Mouse (Mus musculus): Measurements from ENCODE around the gene Mid1. TPM values are rescaled to one million over a fixed set of nuclear protein-coding genes. Genes with fewer than 3 reads are reported as not detected.

The Mid1 gene
- polyA plus RNA-seq, 1 experiment from 2014 or later, result 11.4 TPM

DNA sequence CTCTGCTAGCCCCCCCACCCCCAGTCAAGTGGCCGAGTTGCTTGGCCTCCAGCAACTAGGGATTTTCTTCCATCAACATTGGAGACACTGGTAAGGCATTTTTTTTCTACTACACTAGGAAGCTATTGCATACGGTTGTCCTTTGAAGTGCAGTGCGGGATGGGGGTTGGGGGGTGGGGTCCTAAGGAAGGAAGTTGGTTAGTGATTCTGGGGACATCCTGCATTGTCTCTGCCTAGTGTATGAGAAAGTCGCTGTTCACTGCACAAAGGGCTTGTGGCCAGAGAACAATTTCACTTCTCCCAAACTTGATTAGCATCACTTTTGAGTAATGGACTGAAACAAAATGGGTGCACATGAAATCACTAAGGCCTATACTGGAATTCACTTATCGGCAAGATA lies 143.1 kb downstream of the Mid1 start:
- H3K9ac ChIP-seq (replicated peaks; ENCODE audit: low read length), result peak overlapping the region; percentile 1; the same call in 1 of the 2 replicates
- WGBS, result 20% methylated on average over 5 of the region's 5 CpGs
- ATAC-seq (ENCODE audit: low FRiP score, low TSS enrichment) (no peak; the same call in 1 of the 2 replicates), DNase-seq (peak; percentile 29)
- no peaks in the 10 kb centered on the region for H3K27me3 ChIP-seq (ENCODE audit: control insufficient read depth, insufficient read depth, low read length)
- H3K27ac ChIP-seq (replicated peaks; ENCODE audit: low read depth, low read length), result peak overlapping the region; percentile 78
- 0 out of 2 replicates have a peak, but pooled peaks cover 4% of the 10 kb centered on the region for H3K4me1 ChIP-seq (ENCODE audit: control insufficient read depth, insufficient read depth, low read length)
- H3K4me2 ChIP-seq (ENCODE audit: low read length), result peak overlapping the region; percentile 46
- no peaks in the 10 kb centered on the region for H3K9me3 ChIP-seq (ENCODE audit: control insufficient read depth, low read length)
- H3K4me3 ChIP-seq (replicated peaks; ENCODE audit: low read depth, low read length), result peak overlapping the region; percentile 20
- H3K36me3 ChIP-seq (ENCODE audit: control insufficient read depth, insufficient read depth, low read length), result no peaks in the 10 kb centered on the region

DNA sequence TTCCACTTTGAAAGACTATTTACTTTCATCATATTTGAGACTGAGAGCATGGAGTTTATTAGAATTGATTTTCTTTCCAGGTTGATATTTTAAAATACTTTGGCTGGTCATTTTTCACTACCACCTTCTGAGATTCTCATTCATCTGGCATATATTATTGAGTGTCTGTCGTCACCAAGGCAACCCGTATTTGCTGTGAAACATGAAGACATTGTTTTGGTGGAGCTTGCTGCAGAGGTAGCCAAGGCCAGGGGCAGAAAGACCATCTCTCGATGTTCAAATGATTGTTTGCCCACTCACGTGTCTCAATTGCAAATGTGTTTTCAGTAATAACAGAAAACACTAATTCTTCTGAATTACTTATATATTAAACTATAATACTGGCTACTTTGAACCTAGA lies 145.1 kb downstream of the Mid1 start:
- no peaks in the 10 kb centered on the region for H3K9me3 ChIP-seq (ENCODE audit: control insufficient read depth, low read length)
- peak overlapping the region; percentile 26 for H3K4me2 ChIP-seq (ENCODE audit: low read length)
- H3K27ac ChIP-seq (replicated peaks; ENCODE audit: low read depth, low read length), result no peak overlapping the region
- DNase-seq (peak; percentile 52), ATAC-seq (ENCODE audit: low FRiP score, low TSS enrichment) (no peak)
- no peaks in the 10 kb centered on the region for H3K27me3 ChIP-seq (ENCODE audit: control insufficient read depth, insufficient read depth, low read length)
- no peaks in the 10 kb centered on the region for H3K36me3 ChIP-seq (ENCODE audit: control insufficient read depth, insufficient read depth, low read length)
- no peak overlapping the region for H3K9ac ChIP-seq (replicated peaks; ENCODE audit: low read length)
- H3K4me1 ChIP-seq (ENCODE audit: control insufficient read depth, insufficient read depth, low read length), result 0 out of 2 replicates have a peak, but pooled peaks cover 4% of the 10 kb centered on the region
- WGBS, result 23% methylated on average over 4 of the region's 4 CpGs
- no peak overlapping the region for H3K4me3 ChIP-seq (replicated peaks; ENCODE audit: low read depth, low read length)

GRCm38 (mm10) chrX:169837947-169838649 lies 153.1 kb downstream of the Mid1 start:
- Histone ChIP-seq H3K27ac (replicated peaks; ENCODE audit: low read depth, low read length) (peak overlapping the region; percentile 52; the same call in 1 of the 2 replicates), H3K36me3 (ENCODE audit: control insufficient read depth, insufficient read depth, low read length) (no peaks in the 10 kb centered on the region), H3K9ac (replicated peaks; ENCODE audit: low read length) (no peak overlapping the region), H3K9me3 (ENCODE audit: control insufficient read depth, low read length) (no peaks in the 10 kb centered on the region), H3K27me3 (ENCODE audit: control insufficient read depth, insufficient read depth, low read length) (no peaks in the 10 kb centered on the region), H3K4me2 (ENCODE audit: low read length) (peak overlapping the region; percentile 17), H3K4me1 (ENCODE audit: control insufficient read depth, insufficient read depth, low read length) (peaks cover 6% of the 10 kb centered on the region; the same call in 1 of the 2 replicates), H3K4me3 (replicated peaks; ENCODE audit: low read depth, low read length) (no peak overlapping the region)
- ATAC-seq (ENCODE audit: low FRiP score, low TSS enrichment), result peak; percentile 86; the same call in 1 of the 2 replicates
- WGBS, result 23% methylated on average over 5 of the region's 5 CpGs
- peak; percentile 83 for DNase-seq

- Histone ChIP-seq H3K4me1 (ENCODE audit: control insufficient read depth, insufficient read depth, low read length) (peaks cover 6% of the 10 kb centered on the region; the same call in 1 of the 2 replicates), H3K4me3 (replicated peaks; ENCODE audit: low read depth, low read length) (no peak overlapping the region), H3K4me2 (ENCODE audit: low read length) (no peak overlapping the region; the same call in 1 of the 2 replicates), H3K27ac (replicated peaks; ENCODE audit: low read depth, low read length) (no peak overlapping the region), H3K9me3 (ENCODE audit: control insufficient read depth, low read length) (no peaks in the 10 kb centered on the region), H3K9ac (replicated peaks; ENCODE audit: low read length) (no peak overlapping the region), H3K36me3 (ENCODE audit: control insufficient read depth, insufficient read depth, low read length) (no peaks in the 10 kb centered on the region), H3K27me3 (ENCODE audit: control insufficient read depth, insufficient read depth, low read length) (no peaks in the 10 kb centered on the region)
- WGBS, result 82% methylated on average over 2 of the region's 2 CpGs
- DNase-seq (no peak), ATAC-seq (ENCODE audit: low FRiP score, low TSS enrichment) (no peak)
Measured at GRCm38 (mm10) chrX:169838650-169838971, 153.6 kb downstream of the Mid1 start.

- no peak overlapping the region for H3K4me2 ChIP-seq (ENCODE audit: low read length)
- peak; percentile 6 for DNase-seq
- no peak for ATAC-seq (ENCODE audit: low FRiP score, low TSS enrichment)
- H3K9me3 ChIP-seq (ENCODE audit: control insufficient read depth, low read length), result no peaks in the 10 kb centered on the region
- H3K27ac ChIP-seq (replicated peaks; ENCODE audit: low read depth, low read length), result no peak overlapping the region
- no peak overlapping the region for H3K9ac ChIP-seq (replicated peaks; ENCODE audit: low read length)
- WGBS, result 28% methylated on average over 1 of the region's 1 CpGs
- no peaks in the 10 kb centered on the region for H3K36me3 ChIP-seq (ENCODE audit: control insufficient read depth, insufficient read depth, low read length)
- H3K27me3 ChIP-seq (ENCODE audit: control insufficient read depth, insufficient read depth, low read length), result no peaks in the 10 kb centered on the region
- no peak overlapping the region for H3K4me3 ChIP-seq (replicated peaks; ENCODE audit: low read depth, low read length)
- peaks cover 18% of the 10 kb centered on the region for H3K4me1 ChIP-seq (ENCODE audit: control insufficient read depth, insufficient read depth, low read length)
Measured at GRCm38 (mm10) chrX:169843267-169843666, 158.3 kb downstream of the Mid1 start.

GRCm38 (mm10) chrX:169844150-169844772 lies 159.3 kb downstream of the Mid1 start:
- Histone ChIP-seq H3K36me3 (ENCODE audit: control insufficient read depth, insufficient read depth, low read length) (no peaks in the 10 kb centered on the region), H3K9me3 (ENCODE audit: control insufficient read depth, low read length) (no peaks in the 10 kb centered on the region), H3K27me3 (ENCODE audit: control insufficient read depth, insufficient read depth, low read length) (no peaks in the 10 kb centered on the region), H3K4me3 (replicated peaks; ENCODE audit: low read depth, low read length) (no peak overlapping the region), H3K4me2 (ENCODE audit: low read length) (0 out of 2 replicates have a peak overlapping the region, but pooled peaks have one; percentile 6), H3K4me1 (ENCODE audit: control insufficient read depth, insufficient read depth, low read length) (peaks cover 12% of the 10 kb centered on the region), H3K27ac (replicated peaks; ENCODE audit: low read depth, low read length) (peak overlapping the region; percentile 42), H3K9ac (replicated peaks; ENCODE audit: low read length) (no peak overlapping the region)
- DNase-seq (peak; percentile 60), ATAC-seq (ENCODE audit: low FRiP score, low TSS enrichment) (peak; percentile 58; the same call in 1 of the 2 replicates)
- 14% methylated on average over 5 of the region's 5 CpGs for WGBS

DNA sequence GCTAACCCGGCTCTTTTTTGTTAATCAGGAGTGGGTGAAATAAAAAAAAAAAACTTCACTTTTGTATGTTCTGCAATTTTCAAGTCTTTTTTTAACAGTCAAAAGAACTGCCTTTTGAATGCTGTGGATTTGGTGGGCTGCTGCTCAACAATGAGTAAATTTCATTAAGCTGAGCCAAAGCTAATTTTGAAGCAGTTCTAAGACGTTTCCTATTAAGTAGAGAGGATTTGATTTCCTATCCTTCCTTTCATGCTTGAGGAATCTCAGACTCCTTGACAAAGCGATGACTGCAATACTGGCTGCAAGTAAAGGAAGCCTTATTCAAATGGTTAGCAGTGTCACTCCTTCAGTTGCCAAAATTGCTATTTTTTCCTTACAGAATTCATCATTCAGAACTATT lies 161.2 kb downstream of the Mid1 start:
- Histone ChIP-seq H3K27ac (replicated peaks; ENCODE audit: low read depth, low read length) (no peak overlapping the region), H3K9ac (replicated peaks; ENCODE audit: low read length) (no peak overlapping the region)
- WGBS, result 20% methylated on average over 3 of the region's 3 CpGs

DNA sequence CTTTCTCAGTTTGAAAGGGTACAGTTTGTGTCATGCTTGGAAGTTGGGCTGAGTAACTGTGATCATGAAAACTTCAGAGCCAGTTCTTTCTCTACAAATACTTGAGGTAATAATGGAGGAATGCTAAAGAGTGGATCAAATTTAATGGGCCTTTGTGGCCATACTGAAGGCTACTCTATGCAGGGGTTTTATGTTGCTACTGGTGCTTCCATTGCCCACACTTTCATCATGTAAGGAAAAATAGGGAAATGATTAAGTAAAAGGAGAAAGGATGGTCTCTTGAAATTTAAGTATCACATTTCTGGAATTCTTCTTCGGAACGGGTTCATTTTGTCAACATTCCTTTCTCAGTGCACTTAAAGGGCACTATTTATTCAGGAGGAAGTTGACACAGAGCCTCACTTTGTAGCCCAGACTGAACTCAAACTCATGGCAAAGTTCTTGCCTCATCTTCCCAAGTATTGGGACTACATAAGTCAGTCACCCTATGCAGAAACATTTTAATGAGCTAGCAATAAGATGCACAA lies 176.3 kb downstream of the Mid1 start:
- ATAC-seq (ENCODE audit: low FRiP score, low TSS enrichment) (no peak), DNase-seq (no peak)
- Histone ChIP-seq H3K4me2 (ENCODE audit: low read length) (no peak overlapping the region), H3K4me3 (replicated peaks; ENCODE audit: low read depth, low read length) (no peak overlapping the region), H3K9me3 (ENCODE audit: control insufficient read depth, low read length) (no peaks in the 10 kb centered on the region), H3K4me1 (ENCODE audit: control insufficient read depth, insufficient read depth, low read length) (no peaks in the 10 kb centered on the region), H3K27me3 (ENCODE audit: control insufficient read depth, insufficient read depth, low read length) (0 out of 2 replicates have a peak, but pooled peaks cover 7% of the 10 kb centered on the region), H3K27ac (replicated peaks; ENCODE audit: low read depth, low read length) (no peak overlapping the region), H3K9ac (replicated peaks; ENCODE audit: low read length) (no peak overlapping the region), H3K36me3 (ENCODE audit: control insufficient read depth, insufficient read depth, low read length) (no peaks in the 10 kb centered on the region)
- 81% methylated on average over 2 of the region's 2 CpGs for WGBS

More for the DNA sequence above, 161.2 kb downstream of the Mid1 start:
- no peak overlapping the region for H3K4me2 ChIP-seq (ENCODE audit: low read length)
- no peak for ATAC-seq (ENCODE audit: low FRiP score, low TSS enrichment)
- H3K9me3 ChIP-seq (ENCODE audit: control insufficient read depth, low read length), result no peaks in the 10 kb centered on the region
- no peak overlapping the region for H3K4me3 ChIP-seq (replicated peaks; ENCODE audit: low read depth, low read length)
- no peaks in the 10 kb centered on the region for H3K36me3 ChIP-seq (ENCODE audit: control insufficient read depth, insufficient read depth, low read length)
- H3K27me3 ChIP-seq (ENCODE audit: control insufficient read depth, insufficient read depth, low read length), result no peaks in the 10 kb centered on the region
- peaks cover 12% of the 10 kb centered on the region for H3K4me1 ChIP-seq (ENCODE audit: control insufficient read depth, insufficient read depth, low read length)
- peak; percentile 14 for DNase-seq
